Mouse (Mus musculus): ENCODE results near the gene Slc13a3.

- TF ChIP-seq POLR2A (IDR thresholded peaks at IDR 0.05; ENCODE audit: borderline replicate concordance, extremely low read depth, insufficient read depth, insufficient read length, poor library complexity, severe bottlenecking) (peak; percentile 53; the same call in 1 of the 2 replicates), CTCF (IDR thresholded peaks at IDR 0.05; ENCODE audit: borderline replicate concordance, extremely low read depth, insufficient read depth, insufficient read length) (no peak)
These were observed 104.5 kb downstream of the Slc13a3 start, which contains the start of gene Zfp663 for GRCm38 (mm10) chr2:165368496-165368895.
